Mouse (Mus musculus) thymus, adult 2 months (tissue): ENCODE data around the gene Trappc13. TPM values are rescaled to one million over a fixed set of nuclear protein-coding genes. Genes with fewer than 3 reads are reported as not detected.

ENCODE experiments used
- DNase-seq: peaks from one replicate; pipeline ENCODE4 v3.0.0; 2021
- H3K27ac ChIP-seq: fragments of 200-500 bp; 2 replicates; pipeline ENCODE4 v1.5.1; 2012; ENCODE audit warnings: low read length, control low read depth; ENCODE audit not compliant: control insufficient read depth, insufficient read depth
- H3K27me3 ChIP-seq: fragments of 200-500 bp; 2 replicates; pipeline ENCODE4 v1.6.1; 2012; ENCODE audit warnings: mild to moderate bottlenecking, low read length, moderate library complexity, mixed read lengths; ENCODE audit not compliant: control insufficient read depth, insufficient read depth
- H3K36me3 ChIP-seq: fragments of 200-500 bp; 2 replicates; pipeline ENCODE4 v1.6.1; 2012; ENCODE audit warnings: mild to moderate bottlenecking, low read length, moderate library complexity; ENCODE audit not compliant: control insufficient read depth, insufficient read depth
- H3K4me1 ChIP-seq: fragments of 200-500 bp; replicated peaks from 2 replicates; pipeline ENCODE4 v1.6.1; 2012; ENCODE audit warnings: low read length; ENCODE audit not compliant: control insufficient read depth, insufficient read depth
- H3K4me3 ChIP-seq: fragments of 200-500 bp; 2 replicates; pipeline ENCODE4 v1.5.1; 2012; ENCODE audit warnings: mild to moderate bottlenecking, low read length, control low read depth, moderate library complexity; ENCODE audit not compliant: control insufficient read depth, insufficient read depth
- CTCF ChIP-seq: fragments of 200-500 bp; IDR thresholded peaks from 2 replicates; pipeline ENCODE4 v1.5.1; 2012; ENCODE audit warnings: mild to moderate bottlenecking, control low read depth, low read length, moderate library complexity, borderline replicate concordance; ENCODE audit not compliant: control insufficient read depth, poor library complexity, insufficient read depth; ENCODE audit errors: extremely low read depth
- POLR2A ChIP-seq: fragments of 200-500 bp; IDR thresholded peaks from 2 replicates; pipeline ENCODE4 v1.6.1; 2012; ENCODE audit warnings: mild to moderate bottlenecking, low read length, control low read depth, moderate library complexity; ENCODE audit not compliant: control insufficient read depth, poor library complexity, insufficient read depth; ENCODE audit errors: extremely low read depth
- WGBS: fragments of 180-500 bp; shearing (Covaris S2); methylation state at CpG from one replicate; pipeline ENCODE4 v1.1.7; 2018; 5-methylcytosine and 5-hydroxymethylcytosine counted together
- polyA plus RNA-seq: library from polyadenylated mRNA; depleted of rRNA; stranded (reverse); fragments of >200 nt; gene quantifications from 2 replicates; pipeline ENCODE4 v1.2.3, GENCODE M21; 2012

Gene Trappc13
- polyA plus RNA-seq, 1 experiment: 10.4 TPM

- Histone ChIP-seq H3K4me1 (peaks cover 9% of the 10 kb centered on the region), H3K36me3 (no peaks in the 10 kb centered on the region), H3K27ac (no peak overlapping the region), H3K27me3 (no peaks in the 10 kb centered on the region), H3K4me3 (no peak overlapping the region)
- WGBS: 94% methylated on average over 2 of the region's 2 CpGs
- DNase-seq: no peak
- TF ChIP-seq POLR2A: no peak
- no peak for TF ChIP-seq CTCF
Measured at GRCm38 (mm10) chr13:104114827-104115226, 63.4 kb downstream of the Trappc13 start.

- DNase-seq: no peak
- no peaks in the 10 kb centered on the region for H3K36me3 ChIP-seq
- WGBS: 96% methylated on average over 4 of the region's 4 CpGs
- H3K4me1 ChIP-seq: peaks cover 16% of the 10 kb centered on the region
- TF ChIP-seq POLR2A (no peak), CTCF (no peak)
- H3K27ac ChIP-seq: no peak overlapping the region
- H3K27me3 ChIP-seq: no peaks in the 10 kb centered on the region
- no peak overlapping the region for H3K4me3 ChIP-seq
Measured at GRCm38 (mm10) chr13:104113782-104114181, 64.5 kb downstream of the Trappc13 start.

GRCm38 (mm10) chr13:104112266-104112900, 65.9 kb downstream of the Trappc13 start:
- Histone ChIP-seq H3K27ac (no peak overlapping the region), H3K4me3 (no peak overlapping the region), H3K4me1 (peaks cover 16% of the 10 kb centered on the region), H3K36me3 (no peaks in the 10 kb centered on the region), H3K27me3 (no peaks in the 10 kb centered on the region)
- TF ChIP-seq CTCF (no peak), POLR2A (no peak)
- WGBS: 43% methylated on average over 12 of the region's 12 CpGs
- DNase-seq: no peak

- TF ChIP-seq CTCF: no peak
- no peak for TF ChIP-seq POLR2A
- Histone ChIP-seq H3K27ac (no peak overlapping the region), H3K27me3 (no peaks in the 10 kb centered on the region), H3K4me3 (no peak overlapping the region), H3K36me3 (no peaks in the 10 kb centered on the region), H3K4me1 (peaks cover 16% of the 10 kb centered on the region)
- no peak for DNase-seq
- 71% methylated on average over 7 of the region's 7 CpGs for WGBS
Measured at GRCm38 (mm10) chr13:104110526-104110925, 67.7 kb downstream of the Trappc13 start.

GRCm38 (mm10) chr13:104109816-104110521, 68.3 kb downstream of the Trappc13 start:
- no peaks in the 10 kb centered on the region for H3K27me3 ChIP-seq
- TF ChIP-seq CTCF (no peak), POLR2A (no peak)
- H3K4me1 ChIP-seq: peaks cover 16% of the 10 kb centered on the region
- WGBS: 12% methylated on average over 38 of the region's 38 CpGs
- peak; percentile 13 for DNase-seq
- H3K36me3 ChIP-seq: no peaks in the 10 kb centered on the region
- H3K27ac ChIP-seq: no peak overlapping the region
- H3K4me3 ChIP-seq: peak overlapping the region; percentile 50

- Histone ChIP-seq H3K27ac (no peak within 1 kb of the TSS), H3K27me3 (no peaks in the 10 kb centered on the region), H3K4me1 (peaks cover 16% of the 10 kb centered on the region), H3K36me3 (no peaks in the 10 kb centered on the region), H3K4me3 (peak within 1 kb of the TSS; percentile 59)
- peak; percentile 71 for DNase-seq
- no peak for TF ChIP-seq POLR2A
- TF ChIP-seq CTCF: no peak
- WGBS: under 1% methylated on average over 42 of the region's 44 CpGs
Measured at GRCm38 (mm10) chr13:104109288-104109815, 68.9 kb downstream of the Trappc13 start, which contains the start of the genes Nln and Sgtb. TSS of gene Nln (minus strand) at chr13:104109614. TSS of gene Sgtb (plus strand) at chr13:104109741.
